Mouse (Mus musculus) stomach, postnatal 0 days (tissue): ENCODE results near the gene Ugt1a5.

Experiments
- CTCF ChIP-seq: IDR thresholded peaks from 2 replicates; pipeline ENCODE4 v1.5.1; 2016; ENCODE audit warnings: antibody characterized with exemption, low read depth, mild to moderate bottlenecking, moderate library complexity
- EP300 ChIP-seq: optimal IDR thresholded peaks from 2 replicates; pipeline ENCODE3; 2016; ENCODE audit warnings: antibody characterized with exemption

GRCm38 (mm10) chr1:88179657-88180056 lies 13.8 kb downstream of the Ugt1a5 start:
- TF ChIP-seq CTCF: no peak
- TF ChIP-seq EP300: no peak
